Mouse (Mus musculus) embryo, embryonic 11 days (tissue): ENCODE measurements around the gene Pkp2.

Source experiments
- DNase-seq: peaks from one replicate; pipeline ENCODE4 v3.0.0-alpha.2; 2015

The Pkp2 gene

DNA sequence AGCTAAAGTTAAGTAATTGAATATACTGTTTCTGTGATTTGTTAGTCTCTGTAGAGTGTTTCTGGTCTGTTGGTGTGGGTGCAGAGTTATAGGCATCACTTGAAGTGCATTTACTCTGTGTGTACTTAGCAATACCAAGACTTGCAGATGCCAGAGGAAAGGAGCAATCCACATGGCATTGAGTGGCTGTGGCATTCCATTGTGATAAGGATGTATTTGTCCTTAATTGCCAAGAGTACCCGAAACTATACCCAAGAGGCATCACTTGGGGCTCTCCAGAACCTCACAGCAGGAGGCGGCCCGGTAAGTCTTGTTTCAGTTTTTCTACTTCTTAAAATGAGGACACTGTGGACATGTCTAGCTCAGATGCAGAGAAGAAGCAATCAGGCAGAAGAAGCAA lies 49.3 kb downstream of the Pkp2 start:
- DNase-seq = no peak

DNA sequence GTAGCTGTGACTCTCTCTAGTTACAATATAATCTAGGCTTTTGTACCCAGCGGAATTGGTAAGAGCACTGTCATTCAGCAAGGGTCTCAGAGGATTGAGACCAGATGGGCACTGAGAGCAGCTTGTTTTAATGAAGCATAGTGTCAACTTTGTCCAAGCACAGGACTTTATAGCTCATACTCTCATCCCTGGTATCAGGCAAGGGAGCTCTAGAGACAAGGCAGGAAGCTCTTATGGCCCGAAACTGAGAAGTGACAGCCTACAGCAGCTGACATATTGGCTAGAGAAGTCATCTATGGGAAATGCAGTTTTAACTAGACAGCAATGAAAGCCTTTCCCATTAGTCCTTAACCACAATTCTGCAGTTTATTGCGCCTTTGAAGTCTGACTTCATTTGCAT lies 59.9 kb downstream of the Pkp2 start:
- DNase-seq = no peak

DNA sequence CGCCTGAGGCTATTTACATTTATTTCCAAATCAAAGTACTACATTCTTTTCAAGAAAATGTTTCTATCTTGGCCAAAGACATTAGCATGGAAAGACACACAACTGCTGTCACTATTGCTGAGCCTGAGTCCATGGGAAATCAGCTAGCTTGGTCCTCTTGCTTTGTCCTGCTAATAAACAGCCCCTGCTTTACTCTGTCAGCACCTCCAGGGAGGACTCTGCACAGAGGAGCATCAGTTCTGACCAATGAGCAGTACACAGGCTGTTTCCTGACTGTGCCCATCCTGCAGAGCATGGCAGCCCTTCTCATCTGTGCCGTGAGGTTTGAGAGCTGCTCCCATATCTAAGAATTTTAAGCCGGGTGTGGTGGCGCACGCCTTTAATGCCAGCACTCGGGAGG lies 60.6 kb downstream of the Pkp2 start:
- DNase-seq = no peak

DNA sequence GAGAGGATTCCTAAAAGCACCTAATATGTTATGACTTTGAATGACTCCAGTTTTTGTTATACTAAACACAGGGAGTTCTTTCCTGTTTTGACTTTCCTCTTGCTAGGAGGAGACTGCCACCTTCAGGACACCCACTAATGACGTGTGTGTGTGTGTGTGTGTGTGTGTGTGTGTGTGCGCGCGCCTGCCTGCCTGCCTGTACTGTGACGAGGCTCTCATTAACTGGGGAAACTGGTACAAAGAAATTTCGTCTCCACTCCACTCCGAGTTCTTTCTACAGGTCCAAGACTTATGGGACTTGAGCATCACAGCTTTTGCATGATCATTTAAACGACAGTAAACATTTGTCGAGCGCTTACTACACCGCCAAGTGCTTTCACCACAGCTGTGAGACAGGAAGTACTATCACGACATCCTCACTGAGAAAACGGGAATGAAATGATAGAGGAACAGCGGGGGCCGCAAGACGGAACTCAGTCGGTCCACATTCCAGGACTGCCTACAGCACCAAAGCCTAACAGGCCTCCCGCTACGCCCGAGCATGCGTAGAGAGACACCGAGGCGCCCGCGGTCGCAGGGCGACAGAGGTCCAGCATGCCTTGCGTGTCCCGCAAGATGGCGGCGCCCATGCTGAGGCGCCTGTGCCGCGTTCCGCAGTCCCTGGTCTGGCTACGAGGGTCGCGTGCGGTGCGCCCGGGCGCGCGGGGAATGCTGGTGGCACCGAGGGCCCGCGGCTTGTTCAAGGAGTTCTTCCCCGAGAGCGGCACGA lies 89.4 kb downstream of the Pkp2 start, which contains the start of gene Yars2:
TSS of gene Yars2 (plus strand) at position 597 of the 769 bp plus-strand sequence.
- peak; percentile 96 for DNase-seq

DNA sequence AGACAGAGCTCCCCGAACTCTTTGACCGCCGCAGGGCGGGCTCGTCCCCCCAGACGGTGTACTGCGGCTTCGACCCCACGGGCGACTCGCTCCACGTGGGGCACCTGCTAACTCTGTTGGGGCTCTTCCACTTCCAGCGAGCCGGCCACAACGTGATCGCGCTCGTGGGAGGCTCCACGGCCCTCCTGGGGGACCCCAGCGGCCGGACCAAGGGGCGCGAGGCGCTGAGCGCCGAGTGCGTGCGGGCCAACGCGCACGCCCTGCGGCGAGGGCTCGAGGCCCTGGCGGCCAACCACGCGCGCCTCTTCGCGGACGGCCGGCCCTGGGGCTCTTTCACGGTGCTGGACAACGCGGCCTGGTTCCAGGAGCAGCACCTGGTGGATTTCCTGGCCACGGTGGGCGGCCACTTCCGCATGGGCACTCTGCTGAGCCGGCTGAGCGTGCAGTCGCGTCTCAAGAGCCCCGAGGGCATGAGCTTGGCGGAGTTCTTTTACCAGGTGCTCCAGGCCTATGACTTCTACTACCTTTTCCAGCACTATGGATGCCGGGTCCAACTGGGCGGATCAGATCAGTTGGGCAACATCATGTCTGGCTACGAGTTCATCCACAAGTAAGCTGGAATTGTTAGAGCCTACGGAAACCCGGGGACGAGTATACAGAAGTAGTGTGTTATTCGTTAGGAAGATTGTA lies 90.2 kb downstream of the Pkp2 start:
- peak; percentile 66 for DNase-seq

DNA sequence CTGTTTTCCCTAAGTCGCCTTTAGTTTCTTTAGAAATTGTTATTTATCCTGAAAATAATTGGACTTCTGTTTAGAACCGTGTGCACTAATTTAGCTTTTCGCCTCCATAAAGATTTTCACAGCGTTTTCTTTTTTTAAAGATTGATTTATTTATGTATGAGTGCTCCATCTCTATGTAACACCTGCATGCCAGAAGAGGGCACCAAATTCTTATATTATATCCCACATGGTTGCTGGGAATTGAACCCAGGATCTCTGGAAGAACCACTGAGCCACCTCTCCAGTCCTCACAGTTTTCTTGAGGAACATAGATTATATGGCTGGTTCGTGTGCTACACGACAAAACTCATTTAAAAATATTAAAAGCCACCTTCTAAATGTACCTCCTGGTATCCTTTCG lies 90.8 kb downstream of the Pkp2 start:
- DNase-seq = peak; percentile 61

DNA sequence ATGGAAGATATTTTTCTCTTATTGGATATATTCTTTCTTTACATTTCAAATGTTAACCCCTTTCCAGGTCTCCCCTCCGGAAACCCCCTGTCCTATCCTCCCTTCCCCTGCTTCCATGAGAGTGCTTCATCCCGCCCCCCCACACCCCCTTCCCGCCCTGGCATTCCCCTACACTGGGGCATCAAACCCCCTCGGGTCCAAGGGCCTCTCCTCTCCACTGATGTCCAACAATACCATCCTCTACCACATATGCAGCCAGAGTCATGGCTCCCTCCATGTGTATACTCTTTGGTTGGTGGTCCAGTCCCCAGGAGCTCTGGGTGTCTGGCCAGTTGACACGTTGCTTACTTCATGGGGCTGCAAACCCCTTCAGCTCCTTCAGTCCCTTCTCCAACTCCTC lies 98.2 kb downstream of the Pkp2 start:
- no peak for DNase-seq
